Mouse (Mus musculus) hindbrain, embryonic 15.5 days (tissue): ENCODE data around the gene Srsf10. TPM values are rescaled to one million over a fixed set of nuclear protein-coding genes. Genes with fewer than 3 reads are reported as not detected.
A peak's percentile ranks its signal among the peaks of the same experiment; 100 is the strongest.

ENCODE experiments used
- ATAC-seq: fragments of 200-750 bp; cut with Nextera tagmentation; 2 replicates; pipeline ENCODE4 v1.8.0; 2017; ENCODE audit warnings: low read depth, moderate number of reproducible peaks, moderate TSS enrichment; ENCODE audit not compliant: low FRiP score
- H3K27ac ChIP-seq: fragments of 300-500 bp; sonication (generic); replicated peaks from 2 replicates; pipeline ENCODE4 v1.5.1; 2015; ENCODE audit warnings: mild to moderate bottlenecking, inconsistent platforms
- H3K27me3 ChIP-seq: fragments of 300-500 bp; sonication (generic); 2 replicates; pipeline ENCODE4 v1.6.1; 2015; ENCODE audit warnings: control low read depth, inconsistent platforms
- H3K36me3 ChIP-seq: fragments of 300-500 bp; sonication (generic); 2 replicates; pipeline ENCODE4 v1.6.1; 2015; ENCODE audit warnings: control low read depth, inconsistent platforms
- H3K4me1 ChIP-seq: fragments of 300-500 bp; sonication (generic); replicated peaks from 2 replicates; pipeline ENCODE4 v1.6.1; 2015; ENCODE audit warnings: control low read depth, inconsistent platforms
- H3K4me2 ChIP-seq: fragments of 300-500 bp; sonication (generic); 2 replicates; pipeline ENCODE4 v1.6.1; 2015; ENCODE audit warnings: moderate library complexity, mild to moderate bottlenecking, inconsistent platforms
- H3K4me3 ChIP-seq: fragments of 300-500 bp; sonication (generic); 2 replicates; pipeline ENCODE4 v1.5.1; 2015; ENCODE audit warnings: mild to moderate bottlenecking, inconsistent platforms
- H3K9ac ChIP-seq: fragments of 300-500 bp; sonication (generic); 2 replicates; pipeline ENCODE4 v1.6.1; 2015; ENCODE audit warnings: inconsistent platforms
- H3K9me3 ChIP-seq: fragments of 300-500 bp; sonication (generic); 2 replicates; pipeline ENCODE4 v1.6.1; 2016; ENCODE audit warnings: control low read depth, inconsistent platforms
- WGBS: fragments of 180-500 bp; shearing (Covaris S2); methylation state at CpG from one replicate; pipeline ENCODE4 v1.1.7; 2015; 5-methylcytosine and 5-hydroxymethylcytosine counted together
- polyA plus RNA-seq: library from polyadenylated mRNA; unstranded; fragments of >200 nt; fragmentation: Nextera tagmentation; extraction: Ambion mirVana; gene quantifications from 2 replicates; pipeline ENCODE4 v1.2.1, GENCODE M21; 2015

Gene Srsf10
- polyA plus RNA-seq, 1 experiment from 2014 or later: 164 TPM

- Histone ChIP-seq H3K4me3 (no peak overlapping the region), H3K4me2 (no peak overlapping the region), H3K27ac (no peak overlapping the region), H3K4me1 (peaks cover 9% of the 10 kb centered on the region), H3K36me3 (no peaks in the 10 kb centered on the region), H3K9ac (no peak overlapping the region), H3K9me3 (no peaks in the 10 kb centered on the region), H3K27me3 (no peaks in the 10 kb centered on the region)
- WGBS: 68% methylated on average over 7 of the region's 7 CpGs
- no peak for ATAC-seq
Measured at GRCm38 (mm10) chr4:135911531-135911930, 56.0 kb downstream of the Srsf10 start.

- Histone ChIP-seq H3K9me3 (no peaks in the 10 kb centered on the region), H3K4me3 (no peak overlapping the region), H3K4me1 (peaks cover 9% of the 10 kb centered on the region), H3K27ac (peak overlapping the region; percentile 38; the same call in 1 of the 2 replicates), H3K27me3 (no peaks in the 10 kb centered on the region), H3K36me3 (no peaks in the 10 kb centered on the region), H3K4me2 (no peak overlapping the region), H3K9ac (no peak overlapping the region)
- ATAC-seq: no peak
- WGBS: 52% methylated on average over 3 of the region's 3 CpGs
Measured at GRCm38 (mm10) chr4:135912164-135912563, 56.6 kb downstream of the Srsf10 start.

GRCm38 (mm10) chr4:135912835-135913234, 57.3 kb downstream of the Srsf10 start:
- 13% methylated on average over 3 of the region's 3 CpGs for WGBS
- Histone ChIP-seq H3K9ac (no peak overlapping the region), H3K4me3 (no peak overlapping the region), H3K36me3 (no peaks in the 10 kb centered on the region), H3K4me1 (peaks cover 9% of the 10 kb centered on the region), H3K27ac (peak overlapping the region; percentile 38; the same call in 1 of the 2 replicates), H3K4me2 (no peak overlapping the region), H3K9me3 (no peaks in the 10 kb centered on the region), H3K27me3 (no peaks in the 10 kb centered on the region)
- ATAC-seq: peak; percentile 59; the same call in 1 of the 2 replicates

- WGBS: 74% methylated on average over 4 of the region's 4 CpGs
- Histone ChIP-seq H3K9me3 (no peaks in the 10 kb centered on the region), H3K9ac (no peak overlapping the region), H3K4me2 (no peak overlapping the region), H3K27ac (no peak overlapping the region), H3K4me1 (peaks cover 9% of the 10 kb centered on the region), H3K4me3 (no peak overlapping the region), H3K36me3 (no peaks in the 10 kb centered on the region), H3K27me3 (no peaks in the 10 kb centered on the region)
- no peak for ATAC-seq
Measured at GRCm38 (mm10) chr4:135913433-135913832, 57.9 kb downstream of the Srsf10 start.

- no peak overlapping the region for H3K9ac ChIP-seq
- peaks cover 16% of the 10 kb centered on the region for H3K4me1 ChIP-seq
- H3K27ac ChIP-seq: no peak overlapping the region
- H3K4me3 ChIP-seq: no peak overlapping the region
- no peaks in the 10 kb centered on the region for H3K36me3 ChIP-seq
- no peaks in the 10 kb centered on the region for H3K9me3 ChIP-seq
- no peak for ATAC-seq
- H3K27me3 ChIP-seq: no peaks in the 10 kb centered on the region
- 92% methylated on average over 13 of the region's 13 CpGs for WGBS
- H3K4me2 ChIP-seq: no peak overlapping the region
Measured at GRCm38 (mm10) chr4:135918635-135919279, 63.2 kb downstream of the Srsf10 start.

GRCm38 (mm10) chr4:135919280-135919639, 63.7 kb downstream of the Srsf10 start:
- H3K4me2 ChIP-seq: no peak overlapping the region
- no peaks in the 10 kb centered on the region for H3K27me3 ChIP-seq
- H3K36me3 ChIP-seq: no peaks in the 10 kb centered on the region
- no peak overlapping the region for H3K9ac ChIP-seq
- no peaks in the 10 kb centered on the region for H3K9me3 ChIP-seq
- ATAC-seq: no peak
- no peak overlapping the region for H3K4me3 ChIP-seq
- peaks cover 16% of the 10 kb centered on the region for H3K4me1 ChIP-seq
- WGBS: 96% methylated on average over 3 of the region's 3 CpGs
- H3K27ac ChIP-seq: no peak overlapping the region

Other genes starting within 250 kb of the Srsf10 start
- gene Ifnlr1, start 169.5 kb upstream of the Srsf10 start, polyA plus RNA-seq: 0.38 and 0.43 TPM in 2 replicates
- gene Il22ra1, start 127.6 kb upstream of the Srsf10 start, polyA plus RNA-seq: not detected in 2 replicates
- 0.31 and 0.38 TPM in 2 replicates for gene Myom3, start 96.0 kb upstream of the Srsf10 start, polyA plus RNA-seq
- 97.7 and 97.9 TPM in 2 replicates for gene Pnrc2, start 18.1 kb downstream of the Srsf10 start, polyA plus RNA-seq
- 0.05 and 0.26 TPM in 2 replicates for gene Cnr2, start 39.6 kb downstream of the Srsf10 start, polyA plus RNA-seq
- gene Fuca1, start 65.0 kb downstream of the Srsf10 start, polyA plus RNA-seq: 63.5 and 72.8 TPM in 2 replicates
- 58.9 and 61.5 TPM in 2 replicates for gene Hmgcl, start 90.7 kb downstream of the Srsf10 start, polyA plus RNA-seq
- gene Gale, start 108.0 kb downstream of the Srsf10 start, polyA plus RNA-seq: 43.8 and 48.1 TPM in 2 replicates
- gene Lypla2, start 116.9 kb downstream of the Srsf10 start, polyA plus RNA-seq: 200 and 214 TPM in 2 replicates
- gene Pithd1, start 131.5 kb downstream of the Srsf10 start, polyA plus RNA-seq: 63.6 and 66.4 TPM in 2 replicates
- 26.9 and 27.2 TPM in 2 replicates for gene Eloa, start 166.0 kb downstream of the Srsf10 start, polyA plus RNA-seq
- 257 and 270 TPM in 2 replicates for gene Rpl11, start 197.7 kb downstream of the Srsf10 start, polyA plus RNA-seq